Mouse (Mus musculus) brain, embryonic 14.5 days (tissue): Measurements from ENCODE around the gene Acot13.

Experiments used
- CTCF ChIP-seq: fragments of 200-500 bp; IDR thresholded peaks from 2 replicates; pipeline ENCODE4 v1.5.1; 2012; ENCODE audit warnings: inconsistent platforms, mild to moderate bottlenecking, moderate library complexity, borderline replicate concordance; ENCODE audit not compliant: insufficient read depth, insufficient read length; ENCODE audit errors: extremely low read depth
- POLR2A ChIP-seq: fragments of 200-500 bp; IDR thresholded peaks from 2 replicates; pipeline ENCODE4 v1.6.1; 2012; ENCODE audit warnings: mild to moderate bottlenecking, inconsistent platforms, borderline replicate concordance; ENCODE audit not compliant: poor library complexity, insufficient read depth, insufficient read length, severe bottlenecking; ENCODE audit errors: extremely low read depth

DNA sequence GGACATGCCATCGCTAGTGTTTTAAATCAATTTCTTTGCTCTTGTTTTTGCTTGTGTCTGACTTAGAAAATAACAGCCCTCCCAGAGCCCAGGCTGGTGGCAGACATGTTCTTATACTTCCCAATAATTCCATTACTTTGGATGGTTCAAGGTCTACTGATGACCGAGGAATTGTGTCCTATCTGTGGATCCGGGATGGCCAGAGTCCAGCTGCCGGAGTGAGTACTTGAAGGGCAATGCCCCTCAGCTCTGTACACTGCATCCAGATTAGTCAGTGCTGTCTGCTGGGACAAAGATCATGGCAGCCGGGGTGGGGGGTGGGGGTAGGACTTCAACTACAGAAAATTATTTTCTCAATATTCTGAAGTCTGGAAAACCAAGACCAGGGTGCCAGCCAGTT, 49.4 kb upstream of the Acot13 start:
- TF ChIP-seq POLR2A = no peak
- TF ChIP-seq CTCF = no peak
